Comparison of ENCODE assay signal across 15 mouse cellular contexts in the genomic region with DNA sequence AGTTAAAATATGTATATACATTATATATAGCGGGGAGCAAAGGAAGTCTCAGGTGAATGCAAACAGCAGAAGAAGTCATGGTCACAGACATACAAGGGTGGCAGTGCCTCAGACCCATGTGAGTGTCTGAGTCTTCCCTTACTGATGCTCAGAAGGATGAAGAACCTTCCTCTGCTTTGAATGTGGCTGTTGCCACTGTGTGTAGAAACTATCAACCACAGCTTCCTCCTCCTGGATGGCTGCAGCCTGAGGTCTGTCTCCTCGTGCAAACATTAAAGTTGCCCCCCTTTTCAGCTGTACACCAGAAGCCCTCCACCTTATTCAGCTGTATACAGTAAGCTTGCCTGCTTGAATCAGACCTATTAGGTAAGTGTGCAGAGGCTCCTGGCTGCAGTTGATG.
"Had no signal": no experiment of that assay in that cellular context is flagged by ENCODE, and none has a peak within 500 bp of the region (broad histone marks: within the 10 kb centered on the region; RNA-seq: fewer than 3 reads in every experiment).

No protein-coding gene starts in this region.

- ATAC-seq: hindbrain, embryonic 16.5 days; inflammation-experienced regulatory T-cells, adult 6 months; intestine, embryonic 15.5 days; intestine, postnatal 0 days had no signal

- DNase-seq: gastrocnemius, postnatal 14 days; gastrocnemius, postnatal 36 days; heart, adult 2 months; heart, postnatal 14 days; heart, postnatal 36 days; kidney, adult 2 months; kidney, adult 9 months; kidney, postnatal 14 days; kidney, postnatal 36 days; layer of hippocampus, adult 9-11 months; liver had no signal
